Mouse (Mus musculus) WW6 (cell line): ENCODE measurements around the gene Scd1.
"Not testable (repeated sequence)": the region's sequence is repeated elsewhere in the genome, so short reads cannot be mapped to it uniquely, and the experiment has no call there.

ENCODE experiments used
- DNase-seq: peaks from one replicate; pipeline ENCODE4 v3.0.0-alpha.2; 2013; ENCODE audit warnings: low read depth, low spot score

Scd1 gene

GRCm38 (mm10) chr19:44400076-44400475, 7.6 kb downstream of the Scd1 start:
- no peak for DNase-seq

GRCm38 (mm10) chr19:44396742-44397141, 10.9 kb downstream of the Scd1 start:
- DNase-seq, result no peak

- DNase-seq, result no peak
Observed at GRCm38 (mm10) chr19:44394972-44395371, 12.7 kb downstream of the Scd1 start.

GRCm38 (mm10) chr19:44393962-44394422, 13.7 kb downstream of the Scd1 start:
- DNase-seq, result no peak

GRCm38 (mm10) chr19:44392339-44393009, 15.2 kb downstream of the Scd1 start:
- DNase-seq, result no peak

- no peak for DNase-seq
Observed at GRCm38 (mm10) chr19:44391856-44392255, 15.8 kb downstream of the Scd1 start.

GRCm38 (mm10) chr19:44389507-44389906, 18.2 kb downstream of the Scd1 start:
- no peak for DNase-seq

- DNase-seq, result peak; percentile 93
Observed at GRCm38 (mm10) chr19:44388475-44389428, 18.9 kb downstream of the Scd1 start.

- no peak for DNase-seq
Observed at GRCm38 (mm10) chr19:44387746-44388474, 19.8 kb downstream of the Scd1 start.

- no peak for DNase-seq
Observed at GRCm38 (mm10) chr19:44387089-44387671, 20.5 kb downstream of the Scd1 start.

- no peak for DNase-seq
Observed at GRCm38 (mm10) chr19:44385887-44386498, 21.7 kb downstream of the Scd1 start.

- no peak for DNase-seq
Observed at GRCm38 (mm10) chr19:44382682-44383321, 24.9 kb downstream of the Scd1 start.

GRCm38 (mm10) chr19:44380065-44380464, 27.6 kb downstream of the Scd1 start:
- no peak for DNase-seq

GRCm38 (mm10) chr19:44379090-44379489, 28.6 kb downstream of the Scd1 start:
- no peak for DNase-seq

- no peak for DNase-seq
Observed at GRCm38 (mm10) chr19:44377629-44378375, 29.9 kb downstream of the Scd1 start.

GRCm38 (mm10) chr19:44376511-44376951, 31.1 kb downstream of the Scd1 start:
- DNase-seq, result no peak

- DNase-seq, result no peak
Observed at GRCm38 (mm10) chr19:44372969-44373368, 34.7 kb downstream of the Scd1 start.

- no peak for DNase-seq
Observed at GRCm38 (mm10) chr19:44370231-44370630, 37.4 kb downstream of the Scd1 start.

GRCm38 (mm10) chr19:44369371-44369770, 38.3 kb downstream of the Scd1 start:
- DNase-seq, result no peak

- not testable (repeated sequence) for DNase-seq
Observed at GRCm38 (mm10) chr19:44367076-44367475, 40.6 kb downstream of the Scd1 start.
